Mouse (Mus musculus) megakaryocyte progenitor cell, adult 5-6 weeks (primary cell): ENCODE measurements around the gene Nbeal1. TPM values are rescaled to one million over a fixed set of nuclear protein-coding genes. Genes with fewer than 3 reads are reported as not detected.
"Not testable (repeated sequence)": the region's sequence is repeated elsewhere in the genome, so short reads cannot be mapped to it uniquely, and the experiment has no call there.

Experiments
- ATAC-seq: replicated peaks from 2 replicates; pipeline ENCODE4 v1.8.0; 2016; ENCODE audit warnings: mild to moderate bottlenecking, moderate TSS enrichment, inconsistent platforms; ENCODE audit not compliant: poor library complexity
- total RNA-seq, 2 experiments: library from RNA; stranded (forward) in 1 of 2; stranded (reverse) in 1 of 2; fragments of 157-497, 149-512 nt in 1 of 2; fragments of 200-1000 nt in 1 of 2; gene quantifications; 2 replicates each; pipeline versions ENCODE4 v1.2.3 to v1.2.4; 2015 to 2017

Gene Nbeal1
- total RNA-seq (2015) (8.4 and 12.9 TPM in 2 replicates), total RNA-seq (2017) (5.2 and 13.5 TPM in 2 replicates)

DNA sequence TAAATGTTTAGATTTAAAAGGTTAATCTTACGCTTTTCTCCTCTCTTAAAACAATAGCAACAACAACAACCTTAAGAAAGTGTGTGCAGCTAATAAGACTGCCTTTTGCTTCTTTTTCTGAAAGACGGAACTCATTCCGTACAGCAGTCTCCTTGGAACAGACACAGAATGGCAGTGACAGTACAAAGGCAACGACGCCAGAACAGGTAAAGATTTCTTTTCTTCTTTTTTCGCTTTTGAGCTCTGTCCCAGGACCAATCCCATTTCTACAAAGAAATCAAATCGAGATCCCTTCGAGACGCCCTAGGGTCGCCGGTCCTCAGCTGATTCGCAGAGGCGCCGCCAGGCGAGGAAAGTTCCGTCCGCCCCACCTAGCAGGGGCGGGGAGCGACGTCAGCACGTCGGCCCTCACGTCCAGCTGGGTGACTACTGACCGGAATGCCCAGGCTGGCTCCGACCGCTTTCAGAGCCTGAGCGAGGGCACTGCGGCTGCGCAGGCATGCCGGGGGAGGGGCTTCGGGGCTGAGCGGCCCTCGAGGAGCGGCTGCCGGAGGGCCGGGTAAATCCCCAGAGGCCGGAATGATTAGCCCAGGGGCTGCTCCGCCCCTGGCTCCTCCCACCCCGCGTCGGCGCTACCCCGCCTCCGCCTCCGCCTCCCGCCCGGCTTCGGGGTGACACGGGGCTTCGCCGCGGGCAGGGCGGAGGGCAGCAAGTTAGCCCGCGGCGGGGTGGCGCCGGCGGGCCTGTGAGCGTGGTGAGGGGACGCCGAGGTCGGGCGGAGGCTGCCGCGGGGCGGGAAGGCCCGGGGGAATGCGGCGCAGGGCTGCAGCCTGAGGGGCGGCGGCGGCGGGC, at the start of gene Nbeal1:
TSS of gene Nbeal1 (plus strand) at position 668 of the 852 bp plus-strand sequence.
- peak; percentile 94 for ATAC-seq

DNA sequence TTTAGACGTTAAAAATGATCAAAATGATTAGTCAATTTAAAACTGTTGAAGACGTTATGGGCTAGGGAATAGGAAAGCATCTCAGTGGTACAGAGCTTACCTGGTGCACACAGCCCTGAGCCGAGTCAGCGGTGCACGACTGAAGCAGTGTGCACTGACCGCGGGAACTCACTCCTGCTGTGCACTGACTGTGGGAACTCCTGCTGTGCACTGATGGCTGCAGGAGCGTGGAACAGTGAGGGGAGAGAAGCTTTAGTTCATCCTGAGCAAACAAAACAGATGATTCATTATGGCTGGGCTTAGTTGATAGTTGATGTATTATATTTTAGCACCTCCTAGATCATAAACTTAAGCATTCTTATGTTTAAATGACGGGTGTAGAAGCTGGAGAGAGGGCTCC, 43.1 kb upstream of the Nbeal1 start:
- no peak for ATAC-seq

DNA sequence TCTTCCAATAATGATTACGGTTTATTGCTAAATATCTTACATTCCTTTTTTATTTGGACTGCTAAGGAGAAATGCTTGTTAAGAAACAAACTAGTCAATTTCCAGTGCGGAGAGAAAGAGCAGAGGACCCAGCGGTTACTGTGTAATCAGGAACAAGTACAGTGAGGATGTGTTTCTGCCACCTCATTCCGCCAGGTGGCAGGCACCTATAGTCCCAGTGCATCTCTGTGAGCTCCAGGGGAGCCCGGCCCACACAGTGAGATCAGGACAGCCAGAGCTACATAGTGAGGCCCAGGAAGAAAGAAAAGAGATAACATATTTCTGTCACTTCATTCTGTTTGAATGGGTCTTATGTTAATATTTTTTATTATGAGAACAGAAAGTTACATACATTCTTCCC, 27.7 kb upstream of the Nbeal1 start:
- ATAC-seq: no peak; the same call in 1 of the 2 replicates

DNA sequence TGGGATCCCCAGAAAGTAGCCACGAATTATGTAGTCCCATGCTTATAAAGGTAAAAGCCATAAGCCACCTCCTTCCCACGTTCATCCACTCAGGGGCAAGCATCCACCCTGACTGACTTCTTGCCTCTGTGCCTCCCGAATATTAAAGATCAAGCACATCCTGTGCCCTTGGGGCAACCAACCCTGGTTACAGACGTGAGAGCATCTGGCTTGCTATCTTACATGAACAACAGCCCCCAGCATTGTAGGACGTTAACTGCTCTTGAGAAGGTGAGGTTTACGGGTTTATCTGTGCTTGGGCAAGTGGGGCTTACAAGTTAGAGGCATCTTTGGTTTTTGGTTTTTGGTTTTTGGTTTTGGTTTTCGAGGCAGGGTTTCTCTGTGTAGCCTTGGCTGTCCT, 23.7 kb upstream of the Nbeal1 start:
- peak; percentile 40; the same call in 1 of the 2 replicates for ATAC-seq

DNA sequence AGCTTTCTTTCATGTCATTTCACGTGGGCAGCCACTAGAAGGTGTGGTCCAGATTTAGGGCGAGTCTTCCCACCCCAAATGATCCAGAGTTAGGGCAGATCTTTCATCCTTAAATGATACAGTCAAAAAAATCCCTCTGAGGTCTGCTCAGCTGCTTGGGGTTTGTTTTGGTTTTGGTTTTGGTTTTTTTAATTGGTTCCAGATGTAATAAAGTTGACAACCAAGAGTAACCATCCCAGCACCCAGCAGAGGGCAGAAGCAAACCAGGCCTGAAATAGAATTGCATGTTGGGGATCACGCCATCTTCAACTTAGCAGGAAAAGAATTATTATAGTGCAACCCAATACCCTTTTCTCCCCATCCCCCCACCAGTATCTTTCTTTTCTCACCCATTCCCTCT, 22.0 kb upstream of the Nbeal1 start:
- ATAC-seq: peak; percentile 85

DNA sequence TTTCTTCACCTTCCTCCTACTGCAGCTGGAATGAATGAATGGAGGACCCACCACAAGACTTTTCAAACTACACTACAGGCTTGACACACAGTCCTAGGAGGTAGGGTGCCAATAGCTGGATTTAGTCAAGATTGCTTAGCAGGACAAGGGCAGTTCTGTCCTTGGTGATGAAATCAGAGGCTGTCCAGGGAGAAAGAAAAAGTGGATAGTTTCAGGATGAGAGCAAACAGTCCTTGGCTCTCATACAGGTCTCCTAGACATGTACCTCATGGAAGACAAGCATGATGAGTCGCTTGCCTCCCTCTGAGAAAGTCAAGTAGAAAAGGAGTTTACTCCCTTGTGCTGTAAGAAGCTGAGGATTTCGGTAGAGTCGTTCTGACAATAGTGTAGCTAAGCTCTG, 16.7 kb upstream of the Nbeal1 start:
- ATAC-seq: no peak

DNA sequence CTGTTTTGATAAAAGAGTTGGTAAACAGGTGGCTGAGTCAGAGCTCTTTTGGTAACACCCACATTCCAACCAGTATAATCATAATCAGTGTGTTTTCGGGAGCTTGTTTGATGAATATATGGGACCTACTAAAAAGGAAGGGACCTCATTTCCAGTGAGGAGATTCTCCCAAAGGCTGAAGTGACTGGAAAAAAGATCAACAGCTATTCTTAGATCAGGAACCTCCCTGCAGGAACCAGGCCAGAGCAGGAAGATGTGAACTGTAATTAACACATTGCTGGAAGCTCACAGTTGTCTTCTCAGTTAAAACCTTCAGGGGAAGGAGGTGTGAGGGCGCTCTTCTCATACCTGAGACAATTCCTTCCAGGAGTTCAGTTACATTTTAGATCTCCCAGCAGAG, 10.8 kb upstream of the Nbeal1 start:
- no peak for ATAC-seq

DNA sequence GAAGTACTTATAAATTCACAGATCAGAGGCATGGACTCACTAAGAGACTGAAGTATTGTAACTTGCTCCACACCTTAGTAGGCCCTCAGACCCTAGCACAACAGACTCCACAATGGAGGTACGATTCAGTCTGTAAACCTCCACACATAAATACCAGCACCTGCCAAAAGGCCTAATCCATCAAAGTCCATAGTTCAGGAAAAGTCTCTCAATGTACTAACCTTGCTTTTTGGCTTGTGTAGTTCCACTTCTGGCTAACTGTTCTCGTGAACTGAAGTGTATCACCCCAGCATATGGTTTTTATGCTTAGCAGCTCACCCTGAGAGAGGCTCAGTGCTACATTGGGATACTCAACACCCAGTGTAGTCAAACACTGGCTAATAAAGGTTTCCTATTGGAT, 10.1 kb upstream of the Nbeal1 start:
- no peak for ATAC-seq

DNA sequence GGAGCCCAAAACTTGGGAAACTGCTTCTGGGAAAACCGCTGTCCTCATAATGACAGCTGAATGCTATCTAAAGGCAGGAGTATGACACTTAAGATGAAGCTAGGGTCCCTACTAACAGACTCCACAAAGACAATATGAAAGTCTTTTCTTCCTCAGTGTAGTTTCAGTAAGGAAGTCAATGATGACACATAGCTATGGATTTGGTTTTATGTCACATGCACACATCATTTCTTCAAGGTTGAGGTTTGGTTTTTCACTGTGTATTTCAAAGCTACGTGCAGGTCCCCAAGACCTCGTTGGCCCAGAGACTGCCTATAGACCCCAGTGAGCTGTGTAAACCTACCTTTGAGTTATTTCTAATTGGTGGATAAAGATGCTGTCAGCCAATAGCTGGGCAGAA, 7.3 kb upstream of the Nbeal1 start:
- 0 out of 2 replicates have a peak, but pooled peaks have one; percentile 6 for ATAC-seq

DNA sequence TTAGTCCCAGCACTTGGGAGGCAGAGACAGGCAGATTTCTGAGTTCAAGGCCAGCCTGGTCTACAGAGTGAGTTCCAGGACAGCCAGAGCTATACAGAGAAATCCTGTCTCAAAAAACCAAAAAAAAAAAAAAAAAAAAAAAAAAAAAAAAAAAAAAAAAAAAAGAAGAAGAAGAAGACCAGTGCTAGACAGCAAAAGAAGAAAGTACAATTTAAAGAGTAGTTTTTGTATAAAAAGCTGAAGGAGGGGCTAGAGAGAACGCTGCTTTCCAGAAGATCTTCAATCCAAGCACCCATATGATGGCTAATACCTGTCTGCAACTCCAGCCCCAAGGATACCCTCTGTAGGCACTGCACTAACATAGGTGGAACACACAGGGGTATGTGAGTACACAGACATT, 2.6 kb upstream of the Nbeal1 start:
- not testable (repeated sequence) for ATAC-seq

DNA sequence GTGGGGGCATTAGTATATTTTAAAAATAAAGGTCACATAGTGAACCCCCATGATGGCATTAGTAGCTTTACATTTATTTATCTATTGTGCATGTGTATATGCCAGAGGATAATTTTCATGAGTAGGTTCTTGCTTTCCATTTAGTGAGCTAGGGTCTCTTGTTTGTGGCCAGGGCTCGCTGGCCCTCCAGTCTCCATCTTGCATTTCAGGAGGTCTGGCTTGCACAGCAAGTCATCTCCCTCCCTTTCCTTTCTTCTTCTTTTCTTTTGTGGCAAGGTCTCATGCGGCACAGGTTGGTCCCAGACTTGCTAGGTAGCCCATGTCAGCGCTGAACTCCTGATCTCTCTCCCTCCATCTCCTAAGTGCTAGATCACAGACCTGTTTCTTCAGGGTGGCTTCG, 1.0 kb upstream of the Nbeal1 start:
- no peak for ATAC-seq

DNA sequence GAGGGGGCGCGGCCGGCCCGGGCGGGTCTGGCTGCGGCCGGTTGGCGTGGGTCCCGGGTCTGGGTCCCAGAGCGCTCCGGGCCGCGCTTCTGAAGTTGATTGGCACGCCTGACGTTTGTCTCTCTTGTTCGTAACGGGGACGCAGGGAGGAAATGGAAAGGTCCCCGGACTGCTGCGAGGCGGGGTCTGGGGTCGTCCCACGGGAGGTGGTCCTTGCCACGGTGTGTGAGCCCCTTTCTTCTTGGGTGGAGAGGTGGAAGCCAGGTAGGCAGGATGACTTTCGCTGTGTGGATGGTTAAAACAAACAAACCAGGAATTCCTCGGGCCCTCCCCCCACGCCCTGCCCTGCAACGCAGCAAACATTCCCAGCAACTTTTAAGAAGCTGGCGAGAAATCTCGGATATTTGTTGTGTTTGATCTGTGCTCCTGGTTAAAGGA, 404 bp downstream of the Nbeal1 start:
- peak; percentile 18; the same call in 1 of the 2 replicates for ATAC-seq

DNA sequence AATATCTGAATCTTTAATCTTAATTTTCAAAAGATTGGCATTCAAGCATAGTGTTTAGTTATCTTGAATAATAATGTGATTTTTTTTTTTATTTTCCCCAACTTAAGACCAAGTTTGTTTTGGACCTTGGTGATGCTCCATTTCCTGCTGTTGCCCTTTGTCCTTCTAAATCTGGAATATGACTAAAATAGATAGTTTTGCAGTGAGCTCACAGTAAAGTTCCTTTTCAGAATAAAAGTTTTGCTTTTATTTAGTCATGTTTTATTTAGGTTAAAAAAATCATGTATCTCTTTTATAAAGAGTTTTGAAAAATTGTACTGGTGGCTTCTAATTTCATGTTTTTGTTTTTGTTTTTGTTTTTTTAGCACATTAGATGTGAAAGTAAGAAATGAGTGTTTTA, 8.1 kb downstream of the Nbeal1 start:
- ATAC-seq: no peak

DNA sequence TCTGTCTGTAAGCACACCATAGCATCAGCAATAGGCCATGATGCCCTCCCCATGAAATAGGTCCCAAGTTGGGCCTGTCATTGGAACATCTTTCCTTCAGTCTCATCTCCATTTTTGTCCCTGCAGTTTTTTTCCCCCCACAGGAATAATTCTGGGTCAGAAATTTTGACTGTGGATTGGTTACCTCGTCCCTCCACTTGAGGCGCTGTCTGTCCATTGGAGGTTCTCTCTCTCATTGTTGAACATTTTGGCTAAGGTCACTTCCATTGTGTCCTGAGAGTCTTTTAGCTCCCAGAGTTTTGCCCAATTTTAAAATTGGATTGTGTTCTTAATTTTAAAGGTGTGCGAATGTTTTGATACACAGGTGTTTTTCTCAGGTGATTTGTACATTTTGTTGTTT, 16.4 kb downstream of the Nbeal1 start:
- peak; percentile 58; the same call in 1 of the 2 replicates for ATAC-seq

DNA sequence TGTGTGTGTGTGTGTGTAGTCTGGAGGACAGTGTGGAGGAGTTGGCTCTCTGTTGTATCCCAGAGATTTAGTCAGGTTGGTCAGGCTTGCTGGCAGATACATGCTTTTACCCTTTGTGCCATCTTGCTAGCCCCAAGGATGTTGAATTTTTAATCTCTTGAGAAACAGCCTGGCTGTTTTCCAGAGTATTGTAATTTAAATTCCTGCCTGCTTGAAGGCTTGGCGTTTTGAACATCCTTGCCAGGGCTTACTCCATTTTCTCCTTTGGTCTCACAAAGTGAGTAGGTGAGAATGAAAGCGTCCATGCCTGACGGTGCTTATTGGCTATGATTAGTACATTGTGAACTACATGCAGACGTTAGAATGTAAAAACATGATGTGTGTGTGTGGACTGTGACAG, 18.6 kb downstream of the Nbeal1 start:
- ATAC-seq: no peak

DNA sequence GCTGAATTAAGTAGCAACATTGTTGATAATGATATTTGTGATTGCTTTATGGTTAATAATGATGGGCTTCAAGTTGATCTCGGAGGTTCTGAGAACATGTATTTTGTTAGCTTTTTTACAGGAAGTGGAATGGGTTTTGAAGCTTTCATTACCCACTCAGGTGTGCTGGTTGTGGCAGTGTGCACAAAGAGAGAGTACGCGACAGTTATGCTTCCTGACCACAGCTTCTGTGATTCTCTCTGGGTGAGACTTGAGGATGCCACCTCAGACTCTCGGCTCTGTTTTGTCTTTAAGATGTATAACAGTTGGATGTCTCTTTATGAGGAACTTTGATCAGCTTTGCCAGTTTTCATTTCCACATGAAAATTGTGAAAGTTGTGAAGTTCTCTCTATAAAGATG, 55.9 kb downstream of the Nbeal1 start:
- no peak for ATAC-seq

DNA sequence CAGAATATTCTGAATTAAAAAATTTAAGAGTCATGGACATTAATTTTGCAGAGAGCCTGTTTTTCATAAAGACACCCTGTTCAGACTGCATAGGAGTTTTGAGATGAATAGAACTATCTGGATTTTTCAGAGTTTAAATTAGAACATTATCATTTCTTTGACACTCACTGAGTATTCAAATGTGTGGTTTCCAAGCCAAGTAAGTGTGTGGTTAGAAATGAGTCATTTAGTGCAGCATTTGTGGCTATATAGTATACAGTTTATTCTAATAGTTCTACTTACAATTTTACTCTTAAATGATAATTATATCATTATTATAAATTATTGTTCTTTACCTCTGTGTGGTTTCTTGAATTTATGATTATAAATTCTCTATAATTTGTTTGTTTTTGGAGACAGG, 60.0 kb downstream of the Nbeal1 start:
- ATAC-seq: no peak

DNA sequence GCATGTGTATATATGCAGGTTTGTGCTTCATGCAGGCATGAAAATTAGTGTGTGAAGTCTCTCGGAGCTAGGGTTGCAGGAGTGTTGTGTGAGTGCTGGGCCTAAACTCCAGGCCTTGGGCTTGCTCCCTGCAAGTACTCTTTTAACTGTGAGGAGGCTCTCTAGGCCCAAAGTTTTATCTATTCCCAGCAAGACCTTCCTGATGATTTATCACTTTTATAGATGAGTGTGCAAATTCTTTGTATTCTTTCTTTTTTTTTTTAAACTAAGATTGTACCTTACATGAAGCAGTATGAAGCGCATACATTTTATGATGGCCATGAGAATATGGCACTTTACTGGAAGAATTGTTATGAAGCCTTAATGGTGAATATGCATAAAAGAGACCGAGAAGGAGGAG, 87.7 kb downstream of the Nbeal1 start:
- peak; percentile 29; the same call in 1 of the 2 replicates for ATAC-seq

DNA sequence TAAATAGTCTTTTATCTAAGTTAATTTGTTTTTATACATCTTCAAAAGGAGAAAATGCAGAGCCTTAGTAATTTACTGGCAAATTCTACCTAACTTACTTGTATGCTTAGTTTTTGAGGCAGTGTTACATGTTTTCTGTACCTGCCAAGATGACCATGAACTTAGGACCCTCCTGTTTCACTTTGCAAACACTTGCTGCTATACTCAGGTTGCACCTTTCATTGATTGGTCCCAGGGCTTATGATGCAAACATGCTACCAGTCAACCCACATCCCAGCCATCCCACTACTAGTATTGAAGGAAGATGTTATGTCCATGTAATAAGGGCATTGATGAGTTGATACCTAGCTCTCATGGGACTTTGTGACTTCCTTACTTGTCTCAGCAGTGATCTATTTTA, 88.9 kb downstream of the Nbeal1 start:
- no peak for ATAC-seq

DNA sequence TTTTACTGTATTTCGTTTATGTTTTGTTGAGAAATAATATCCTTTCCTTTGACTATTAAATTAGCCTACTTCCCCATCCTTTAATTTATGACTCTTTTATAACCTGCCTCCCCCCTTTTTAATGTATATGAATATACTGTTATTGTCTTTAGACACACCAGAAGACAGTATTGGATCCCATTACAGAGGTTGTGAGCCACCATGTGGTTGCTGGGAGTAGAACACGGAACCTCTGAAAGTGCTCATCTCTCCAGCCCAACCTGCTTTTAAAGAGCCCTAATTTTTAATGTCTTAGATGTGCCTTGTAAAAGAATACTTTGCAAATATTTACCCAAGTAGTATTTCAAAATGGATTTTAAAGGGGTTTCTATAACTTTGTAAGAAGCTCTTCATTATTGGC, 92.1 kb downstream of the Nbeal1 start:
- peak; percentile 58; the same call in 1 of the 2 replicates for ATAC-seq

DNA sequence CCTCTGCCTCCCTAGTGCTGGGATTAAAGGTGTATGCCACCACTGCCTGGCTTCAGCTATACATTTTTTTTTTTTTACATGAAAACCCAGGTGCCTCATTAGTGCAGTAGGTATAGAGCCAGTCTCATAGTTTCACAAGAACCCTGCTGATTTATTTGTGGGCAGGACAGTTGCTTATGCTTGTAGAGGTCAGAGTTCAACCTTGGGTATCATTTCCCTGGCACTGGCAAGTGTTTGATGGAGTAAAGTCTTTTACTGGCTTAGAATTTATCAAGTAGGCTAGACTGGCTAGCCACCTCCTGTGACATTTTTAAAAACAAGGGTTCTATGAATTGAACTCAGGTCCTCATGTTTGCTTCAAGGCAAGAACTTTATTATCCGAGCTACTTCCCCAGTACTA, 113.5 kb downstream of the Nbeal1 start:
- ATAC-seq: no peak

DNA sequence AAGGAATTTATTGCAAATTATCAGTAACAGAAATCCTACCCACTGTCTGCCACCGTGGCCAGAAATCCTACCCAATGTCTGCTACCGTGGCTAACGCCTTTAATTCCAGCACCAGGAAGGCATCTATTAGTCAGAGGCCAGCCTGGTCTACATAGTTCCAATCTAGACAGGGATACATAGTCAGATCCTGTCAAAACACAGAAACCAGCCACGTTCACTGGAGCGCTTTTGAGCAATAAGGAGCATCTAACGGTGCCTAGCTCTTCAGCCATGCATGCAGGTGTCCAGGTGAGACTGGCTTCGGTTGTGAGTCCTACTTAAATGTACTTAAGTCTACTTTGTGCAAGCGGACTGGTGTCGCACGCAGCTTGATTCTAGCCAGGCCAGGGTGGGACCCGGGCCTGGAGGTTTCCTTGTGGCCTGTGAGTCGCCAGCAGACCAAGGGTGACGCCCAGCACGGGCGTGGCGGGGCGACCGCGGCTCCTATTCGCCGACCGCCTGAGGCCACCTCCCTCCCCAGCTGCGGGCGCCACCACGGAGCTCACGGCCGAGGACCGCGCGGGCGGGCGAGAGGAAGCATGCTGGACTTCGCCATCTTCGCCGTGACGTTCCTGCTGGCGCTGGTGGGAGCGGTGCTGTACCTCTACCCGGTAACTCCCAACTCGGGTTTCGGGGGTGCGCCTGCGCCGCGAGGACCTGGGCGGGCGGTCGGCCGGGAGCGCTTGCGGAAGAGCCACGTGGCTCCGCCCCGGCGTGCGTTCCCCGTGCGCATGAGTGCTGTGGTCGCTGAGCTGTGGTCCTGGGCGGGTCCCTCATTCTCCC, 162.6 kb downstream of the Nbeal1 start, which contains the start of gene Cyp20a1:
TSS of gene Cyp20a1 (plus strand) at position 516 of the 822 bp plus-strand sequence.
- ATAC-seq: peak; percentile 97
